Mouse (Mus musculus) cerebellum, adult 2 months (tissue): ENCODE data around the gene Hipk3.

ENCODE experiments used
- CTCF ChIP-seq: fragments of 200-500 bp; IDR thresholded peaks from 2 replicates; pipeline ENCODE4 v1.5.1; 2011; ENCODE audit warnings: low read depth, mild to moderate bottlenecking, control low read depth, low read length, moderate library complexity, borderline replicate concordance; ENCODE audit not compliant: insufficient read depth
- POLR2A ChIP-seq: fragments of 200-500 bp; IDR thresholded peaks from 2 replicates; pipeline ENCODE4 v1.6.1; 2011; ENCODE audit warnings: low read length, control low read depth, borderline replicate concordance; ENCODE audit not compliant: insufficient read depth

DNA sequence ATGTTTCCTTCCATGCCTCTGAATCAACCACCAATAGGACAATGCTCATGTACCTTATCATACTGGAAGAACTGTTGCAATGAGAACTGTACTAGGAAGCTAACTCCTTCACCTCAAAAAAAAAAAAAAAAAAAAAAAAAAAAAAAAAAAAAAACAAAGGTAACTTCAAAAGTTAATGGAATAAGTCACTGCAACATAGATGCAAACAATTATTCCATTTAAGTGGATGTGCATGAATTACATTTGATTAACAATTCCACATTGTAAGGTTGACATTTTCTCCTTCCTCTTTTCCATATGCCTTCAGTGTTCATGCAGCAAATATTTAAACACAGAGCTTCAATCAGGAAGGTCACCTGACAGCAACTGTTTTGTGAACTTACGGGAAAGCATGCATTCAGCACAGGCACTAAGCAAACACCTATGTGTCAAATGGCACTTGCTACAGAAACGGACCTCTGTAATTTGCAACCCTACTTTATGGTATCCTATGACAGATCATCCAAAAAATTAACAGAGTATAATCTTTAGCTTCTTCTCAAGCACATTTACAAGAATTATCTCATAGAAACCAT is 2.9 kb downstream of the Hipk3 start:
- TF ChIP-seq CTCF = no peak
- no peak for TF ChIP-seq POLR2A
